Mouse (Mus musculus) small intestine, adult 2 months (tissue): ENCODE data around the gene Hdgfl2.

ENCODE experiments used
- CTCF ChIP-seq: fragments of 200-500 bp; IDR thresholded peaks from 2 replicates; pipeline ENCODE4 v1.5.1; 2012; ENCODE audit warnings: low read depth, mild to moderate bottlenecking, control low read depth, inconsistent platforms, low read length, moderate library complexity, mixed read lengths; ENCODE audit not compliant: insufficient replicate concordance, insufficient read length; ENCODE audit errors: extremely low read depth
- POLR2A ChIP-seq: fragments of 200-500 bp; IDR thresholded peaks from 2 replicates; pipeline ENCODE4 v1.6.1; 2012; ENCODE audit warnings: low read depth, mild to moderate bottlenecking, control low read depth, inconsistent platforms, low read length, moderate library complexity

- peak; percentile 89; the same call in 1 of the 2 replicates for TF ChIP-seq CTCF
- TF ChIP-seq POLR2A, result no peak
Observed at GRCm38 (mm10) chr17:56131814-56132213, 52.4 kb downstream of the Hdgfl2 start.
